ENCODE assay signal across 8 mouse cellular contexts in genomic region chr4:155785819-155786218, GRCm38 (mm10). TPM values are rescaled to one million over a fixed set of nuclear protein-coding genes. Genes with fewer than 3 reads are reported as not detected.
DNase-seq lines count a peak whose midpoint lies in the region; ATAC-seq and TF ChIP-seq lines count a peak whose summit lies in the region.

TSS of gene Tmem88b (minus strand) at chr4:155785874.

- peak within 1 kb of the TSS; percentile 90 for H3K4me3 ChIP-seq in gastrocnemius, adult 2 months
- peak within 1 kb of the TSS; percentile 54 for H3K4me3 ChIP-seq in forebrain, embryonic 11.5 days (ENCODE audit: low read depth, low read length)
- peak within 1 kb of the TSS; percentile 59 for H3K4me3 ChIP-seq in limb, embryonic 14.5 days (replicated peaks; ENCODE audit: low read length)

- no peak for TF ChIP-seq POLR2A in limb, embryonic 14.5 days (IDR thresholded peaks at IDR 0.05; ENCODE audit: borderline replicate concordance, extremely low read depth, insufficient read depth, insufficient read length)

- peak within 1 kb of the TSS; percentile 97 for H3K27ac ChIP-seq in gastrocnemius, adult 2 months
- H3K27ac ChIP-seq in forebrain, embryonic 11.5 days (ENCODE audit: low read depth, low read length), result no peak within 1 kb of the TSS
- H3K27ac ChIP-seq in limb, embryonic 14.5 days (replicated peaks; ENCODE audit: low read depth, low read length), result no peak within 1 kb of the TSS

- ATAC-seq in forebrain, embryonic 11.5 days (replicated peaks; ENCODE audit: low FRiP score), result no peak
- ATAC-seq in limb, embryonic 14.5 days (ENCODE audit: low FRiP score, low read depth), result no peak
- ATAC-seq in inflammation-experienced regulatory T-cells, adult 6 months, result no peak

- no peaks in the 10 kb centered on the region; the same call in 1 of the 2 replicates for H3K4me1 ChIP-seq in forebrain, embryonic 11.5 days (replicated peaks; ENCODE audit: control insufficient read depth, insufficient read depth, low read length)
- peaks cover 3% of the 10 kb centered on the region; the same call in 1 of the 2 replicates for H3K4me1 ChIP-seq in limb, embryonic 14.5 days (ENCODE audit: control insufficient read depth, insufficient read depth, low read length)

- peak within 1 kb of the TSS; percentile 85 for H3K9ac ChIP-seq in forebrain, embryonic 11.5 days (ENCODE audit: low read length)
- H3K9ac ChIP-seq in limb, embryonic 14.5 days (ENCODE audit: low read depth, low read length, severe bottlenecking), result peak within 1 kb of the TSS; percentile 82

- no peak for DNase-seq in gastrocnemius, adult 2 months
- DNase-seq in gastrocnemius, postnatal 4 days (ENCODE audit: low spot score in 2 of 2), result no peak
- peak; percentile 48 for DNase-seq in 416B (ENCODE audit: low read depth)
- DNase-seq in forebrain, embryonic 11.5 days (ENCODE audit: low spot score), result no peak
- no peak for DNase-seq in limb, embryonic 14.5 days (ENCODE audit: low spot score)
- no peak for DNase-seq in spleen, adult 12 weeks (ENCODE audit: low spot score)
- no peak for DNase-seq in thymus, postnatal 36 days

- H3K27me3 ChIP-seq in forebrain, embryonic 11.5 days (ENCODE audit: control insufficient read depth, insufficient read depth, low read length), result no peaks in the 10 kb centered on the region
- no peaks in the 10 kb centered on the region for H3K27me3 ChIP-seq in limb, embryonic 14.5 days (ENCODE audit: control insufficient read depth, insufficient read depth, low read length)

- no peaks in the 10 kb centered on the region for H3K36me3 ChIP-seq in forebrain, embryonic 11.5 days (ENCODE audit: control insufficient read depth, insufficient read depth, low read length)
- no peaks in the 10 kb centered on the region for H3K36me3 ChIP-seq in limb, embryonic 14.5 days (ENCODE audit: control insufficient read depth, insufficient read depth, low read length)

- intact Hi-C loops in gastrocnemius, adult 2 months (cut with DNase I), result no loop called here

- H3K9me3 ChIP-seq in forebrain, embryonic 11.5 days (ENCODE audit: control insufficient read depth, low read length), result no peaks in the 10 kb centered on the region
- no peaks in the 10 kb centered on the region for H3K9me3 ChIP-seq in limb, embryonic 14.5 days (ENCODE audit: control insufficient read depth, low read length)

- 74% methylated on average over 5 of the region's 5 CpGs for whole genome bisulfite sequencing in forebrain, embryonic 11.5 days
- 59% methylated on average over 5 of the region's 5 CpGs for WGBS in limb, embryonic 14.5 days

- peak within 1 kb of the TSS; percentile 78; the same call in 1 of the 2 replicates for H3K4me2 ChIP-seq in forebrain, embryonic 11.5 days (ENCODE audit: low read depth, low read length, severe bottlenecking)
- peak within 1 kb of the TSS; percentile 71 for H3K4me2 ChIP-seq in limb, embryonic 14.5 days (replicated peaks; ENCODE audit: low read depth, low read length, severe bottlenecking)

- TF ChIP-seq CTCF in gastrocnemius, adult 2 months (IDR thresholded peaks at IDR 0.05), result no peak; the same call in 1 of the 2 replicates

RNA-seq across cellular contexts. Expression of gene Tmem88b, which starts in this region (rescaled TPM):
- 1 to 10 TPM in 1 of 2 experiments, under 1 TPM in 1; 0.66 to 1.1 TPM for total RNA-seq in gastrocnemius, adult 2 months (2021)
- total RNA-seq in gastrocnemius, postnatal 4 days (2021), result 1 to 10 TPM; 3.8 to 5.1 TPM
- polyA plus RNA-seq in forebrain, embryonic 11.5 days (2014; fragmentation: Nextera tagmentation; extraction: Ambion mirVana), result 0.15 and 0.43 TPM in 2 replicates
- polyA plus RNA-seq in limb, embryonic 14.5 days (2012; rRNA removed), result 2.0 and 2.6 TPM in 2 replicates
- polyA plus RNA-seq in limb, embryonic 14.5 days (2014; fragmentation: Nextera tagmentation; extraction: Ambion mirVana), result 0.48 and 0.67 TPM in 2 replicates
- polyA plus RNA-seq in inflammation-experienced regulatory T-cells, adult 6 months (2017; shearing (Covaris generic)), result not detected
